Mouse (Mus musculus) gastrocnemius, adult 8-10 months (tissue): Measurements from ENCODE around the gene Aoah. TPM values are rescaled to one million over a fixed set of nuclear protein-coding genes. Genes with fewer than 3 reads are reported as not detected.

Experiments used
- DNase-seq, 2 experiments: peaks; one replicate each; pipeline ENCODE4 v3.0.0; 2022; ENCODE audit warnings: low spot score in 2 of 2
- total RNA-seq, 4 experiments: library from RNA; stranded (reverse); gene quantifications; 2 replicates each; pipeline ENCODE4 v1.2.4; 2022

Aoah gene
- total RNA-seq, 4 experiments from 2014 or later: 0.16 to 0.25 (median 0.17) TPM; not detected in 1

DNA sequence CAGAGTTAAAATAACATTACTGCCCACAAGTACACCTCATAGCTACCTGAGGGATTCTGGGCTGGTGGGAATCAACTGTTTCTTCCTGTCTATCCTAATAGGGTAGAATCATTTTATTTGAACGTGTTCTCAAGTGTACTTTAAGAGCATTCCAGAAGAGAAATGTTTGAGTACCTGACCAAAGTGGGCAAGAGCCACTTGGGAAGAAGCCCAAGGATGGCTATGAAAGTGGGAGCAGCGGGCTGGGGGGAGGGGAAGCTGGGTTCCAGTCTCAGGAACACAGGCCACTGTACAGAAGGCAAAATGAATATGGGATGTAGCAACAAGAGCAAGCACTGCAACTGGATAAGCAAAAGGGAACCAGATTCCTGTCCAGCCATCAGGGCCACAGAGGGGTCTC is 111.3 kb downstream of the Aoah start:
- no peak for DNase-seq

DNA sequence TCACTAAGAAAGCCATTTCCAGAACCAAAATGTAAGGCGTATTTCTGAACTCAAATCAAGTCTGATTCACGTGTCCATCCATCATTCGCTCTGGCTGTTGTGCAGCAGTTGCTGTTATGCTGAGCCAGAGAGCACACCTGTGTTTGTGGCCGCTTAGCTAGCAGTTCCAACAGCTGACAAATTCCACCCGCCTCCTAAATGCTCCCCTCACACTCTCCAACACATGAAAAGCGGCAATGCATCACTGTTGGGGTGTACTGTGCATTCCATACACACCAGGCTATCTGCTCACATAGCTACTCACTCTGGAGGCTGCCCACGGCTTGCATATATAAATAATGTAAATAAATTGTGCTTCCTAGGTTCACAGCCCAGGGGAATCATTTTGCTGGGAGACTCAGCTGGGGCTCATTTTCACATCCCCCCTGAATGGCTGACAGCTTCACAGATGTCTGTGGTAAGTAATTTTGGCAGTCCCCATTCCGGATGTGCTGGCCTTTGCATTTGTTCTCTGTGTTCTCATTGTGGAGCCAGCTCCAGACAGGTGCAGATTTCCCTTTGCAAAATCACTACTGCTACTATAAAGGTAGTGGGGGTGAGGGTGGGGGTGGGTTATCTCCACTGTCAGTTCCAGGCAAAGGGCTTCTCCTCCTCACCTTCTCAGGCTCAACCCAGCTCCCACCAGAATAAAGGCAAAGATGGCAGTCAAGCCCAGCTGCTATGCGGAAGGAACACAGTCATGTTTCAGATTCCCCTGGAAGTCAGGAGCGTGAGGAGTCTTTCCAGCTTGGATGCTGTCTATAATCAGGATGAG is 123.0 kb downstream of the Aoah start:
- no peak for DNase-seq

DNA sequence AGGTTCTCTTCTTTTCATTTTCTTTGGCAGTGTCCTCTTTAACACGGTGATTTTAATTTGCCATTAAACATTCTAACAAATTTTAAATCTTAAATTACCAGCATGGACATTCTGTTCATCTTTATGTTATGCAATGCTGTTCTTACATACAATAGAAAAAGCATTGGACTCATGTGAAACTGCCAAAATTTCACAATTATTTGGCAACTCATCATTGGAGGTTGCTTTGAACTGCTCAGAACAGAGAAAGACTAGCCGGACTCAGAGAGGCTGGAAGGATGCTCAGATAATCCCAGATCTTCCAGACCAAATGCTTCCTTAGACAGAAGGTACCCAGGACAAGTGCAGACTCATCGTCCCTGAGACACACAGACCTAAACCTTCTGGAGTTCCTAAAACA is 126.5 kb downstream of the Aoah start:
- no peak for DNase-seq

DNA sequence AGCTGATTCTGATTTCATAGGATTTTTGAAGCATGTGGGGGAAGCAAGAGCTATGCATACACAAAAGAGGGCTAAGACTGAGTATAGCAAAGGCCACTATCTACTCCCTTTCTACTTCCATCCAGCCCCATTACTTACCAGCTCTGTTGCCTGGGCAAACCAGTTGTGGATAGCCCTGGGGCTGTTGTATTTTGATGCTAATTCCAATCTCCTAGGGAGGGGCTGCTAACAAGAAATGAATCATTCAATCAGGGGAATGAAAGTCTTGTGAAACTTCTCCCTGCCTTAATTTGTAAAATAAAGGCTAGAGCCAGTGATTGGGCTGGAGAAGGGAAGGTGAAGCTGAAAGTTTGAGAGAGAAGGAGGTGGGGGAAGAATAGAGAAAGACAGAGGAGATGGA is 142.1 kb downstream of the Aoah start:
- no peak for DNase-seq

DNA sequence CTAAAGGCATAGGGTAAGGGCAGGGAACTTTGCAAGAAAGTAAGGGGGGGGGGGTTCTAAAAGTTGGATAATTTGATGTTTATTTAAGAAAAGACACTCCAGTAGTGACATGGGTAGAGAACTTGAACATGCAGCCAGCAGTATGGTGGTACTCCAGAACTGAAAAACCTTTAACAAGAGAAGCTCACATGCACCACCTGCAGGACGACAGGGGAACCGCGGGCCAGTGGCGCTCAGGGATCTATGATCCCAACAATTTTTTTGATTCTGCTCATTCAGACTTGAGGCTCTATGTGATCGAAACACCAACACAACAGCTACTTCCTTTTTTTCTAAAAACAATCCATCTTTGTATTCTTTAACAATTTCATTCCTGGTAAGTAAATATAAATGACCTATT is 143.5 kb downstream of the Aoah start:
- DNase-seq: peak in 1 of 2 experiments; percentile 9

DNA sequence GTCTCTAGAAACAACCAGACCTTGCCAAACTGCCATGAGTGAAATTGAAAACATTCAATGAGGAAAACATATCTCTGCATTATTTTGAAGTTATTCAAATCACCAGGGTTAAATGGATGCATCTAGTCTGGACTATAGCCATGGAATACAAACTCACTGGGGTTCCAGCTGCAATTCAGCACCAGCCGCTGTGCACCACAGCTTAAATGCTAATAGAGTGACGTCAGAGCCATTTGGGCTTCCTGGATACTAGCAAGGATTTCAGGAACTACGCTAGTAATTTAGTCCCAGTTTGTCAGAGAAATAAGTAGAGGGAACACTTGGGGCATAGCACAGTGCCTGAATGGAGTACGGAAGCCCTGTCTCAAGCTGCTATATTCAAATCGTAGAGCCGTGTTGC is 145.2 kb downstream of the Aoah start:
- DNase-seq: no peak

DNA sequence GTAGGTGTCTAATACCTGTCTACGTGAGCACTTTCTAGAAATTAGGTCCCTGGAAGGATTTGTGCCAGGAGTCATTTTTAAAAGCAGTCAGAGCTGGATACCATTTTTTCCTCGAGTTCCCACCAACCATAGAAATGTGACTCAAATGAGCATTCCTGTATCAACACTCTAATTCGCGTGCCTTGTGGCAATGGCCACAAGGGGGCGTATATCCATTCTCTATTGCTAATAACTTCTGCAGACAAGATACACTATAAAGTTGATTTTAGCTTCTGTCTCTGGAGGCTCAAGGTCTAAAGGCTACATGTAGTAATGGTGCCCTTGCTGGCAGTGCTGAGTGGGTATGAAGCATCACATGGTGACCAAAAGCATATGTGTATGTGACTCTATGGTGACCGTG is 146.5 kb downstream of the Aoah start:
- DNase-seq: no peak

DNA sequence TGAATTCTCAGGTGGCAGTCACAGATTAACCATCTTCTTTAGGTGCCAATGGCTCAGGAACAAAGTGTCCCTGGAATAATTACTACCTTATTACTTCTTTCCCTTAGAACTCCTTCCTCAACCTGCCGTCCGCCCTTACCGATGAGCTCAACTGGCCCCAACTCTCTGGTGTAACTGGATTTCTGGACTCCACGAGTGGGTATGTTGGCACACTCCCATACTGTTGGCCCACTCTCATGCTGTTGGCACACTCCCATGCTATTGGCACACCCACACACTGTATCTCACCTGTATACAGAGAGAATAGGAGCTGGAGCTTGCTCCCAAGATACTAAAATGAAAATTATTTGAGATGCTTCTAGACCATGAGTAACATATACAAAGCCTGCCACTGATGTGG is 147.8 kb downstream of the Aoah start:
- no peak for DNase-seq

DNA sequence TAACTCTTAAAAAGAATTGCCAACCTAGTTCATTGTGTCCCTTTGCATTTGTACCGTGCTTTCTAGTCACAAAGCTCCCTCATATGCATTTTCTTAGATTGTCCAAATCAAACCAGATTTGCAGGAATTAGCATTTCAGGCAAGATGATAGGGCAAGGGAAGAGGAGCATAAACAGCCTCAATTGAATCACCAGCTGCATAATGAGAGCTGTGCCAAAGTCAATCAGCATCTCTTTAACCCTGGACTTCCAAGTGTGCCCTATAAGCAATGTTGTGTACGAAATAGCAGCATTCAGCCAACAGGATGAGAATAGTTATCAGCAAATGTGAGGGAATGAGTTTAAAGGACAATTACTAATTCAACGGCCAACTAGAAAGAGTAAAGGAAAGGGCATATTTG is 169.2 kb downstream of the Aoah start:
- no peak for DNase-seq

DNA sequence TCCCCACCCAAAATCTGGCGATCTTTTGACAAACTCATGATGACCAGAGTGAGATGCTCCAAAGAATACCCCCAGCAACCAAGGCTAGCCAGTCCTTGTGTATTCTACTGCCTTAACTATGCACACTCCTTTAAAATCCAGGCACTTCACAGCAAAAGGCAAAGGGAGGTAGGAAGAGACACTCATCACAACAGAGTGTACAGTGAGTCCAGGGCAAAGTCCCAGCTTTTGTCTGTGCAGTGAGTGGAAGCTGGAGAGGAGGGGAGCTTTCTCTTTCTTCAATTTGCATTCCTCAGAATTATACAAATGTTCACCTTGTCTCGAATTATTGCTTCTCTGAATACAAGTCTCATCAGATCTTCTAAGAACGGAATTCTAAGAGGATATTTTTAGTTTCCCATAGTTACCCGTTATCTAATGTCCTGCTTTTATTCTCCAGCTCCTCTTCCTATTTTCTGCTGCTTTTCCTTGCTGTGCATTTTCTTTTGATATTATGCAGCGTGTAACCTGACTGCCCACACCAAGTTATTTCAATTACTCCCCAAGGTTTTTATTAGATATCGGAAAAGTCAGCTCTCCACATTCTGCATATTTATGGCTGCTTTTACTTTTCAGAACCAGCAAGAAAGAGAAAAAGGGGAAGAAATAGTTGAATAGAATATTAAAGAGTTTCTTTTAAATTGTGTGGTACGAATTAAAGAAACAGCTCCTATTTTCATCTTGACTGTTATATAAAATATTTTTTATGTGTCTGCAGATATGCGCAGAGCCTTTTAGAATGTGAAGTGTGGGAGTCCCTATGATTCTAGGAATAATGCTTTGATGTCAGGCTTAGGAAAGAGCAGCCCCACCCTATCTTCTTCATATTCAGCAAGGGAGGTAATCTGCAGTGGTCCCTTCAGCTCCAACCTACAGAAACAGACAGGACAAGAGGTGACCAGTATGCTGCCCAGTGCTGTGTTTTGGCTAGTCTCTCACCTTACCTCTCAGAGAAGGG is 187.6 kb downstream of the Aoah start:
- DNase-seq: no peak

DNA sequence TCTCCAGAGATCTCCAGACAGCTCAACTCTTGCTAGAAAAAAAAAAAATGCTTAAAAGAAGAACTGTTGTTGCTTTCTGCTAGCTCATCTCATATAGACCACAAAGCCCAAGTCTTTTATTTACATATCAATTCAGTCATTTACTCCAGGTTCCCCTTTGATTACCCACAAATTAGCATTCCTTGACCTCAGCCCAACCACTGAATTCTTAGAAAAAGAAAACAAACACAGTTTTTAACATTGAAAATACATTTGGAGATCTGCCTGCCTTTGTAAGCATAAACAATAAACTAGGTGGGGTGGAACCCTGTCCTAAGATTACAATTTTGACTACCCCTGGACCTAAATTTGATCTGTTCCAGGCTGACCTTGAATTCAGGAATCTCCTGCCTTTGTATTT is 191.6 kb downstream of the Aoah start:
- DNase-seq: no peak

DNA sequence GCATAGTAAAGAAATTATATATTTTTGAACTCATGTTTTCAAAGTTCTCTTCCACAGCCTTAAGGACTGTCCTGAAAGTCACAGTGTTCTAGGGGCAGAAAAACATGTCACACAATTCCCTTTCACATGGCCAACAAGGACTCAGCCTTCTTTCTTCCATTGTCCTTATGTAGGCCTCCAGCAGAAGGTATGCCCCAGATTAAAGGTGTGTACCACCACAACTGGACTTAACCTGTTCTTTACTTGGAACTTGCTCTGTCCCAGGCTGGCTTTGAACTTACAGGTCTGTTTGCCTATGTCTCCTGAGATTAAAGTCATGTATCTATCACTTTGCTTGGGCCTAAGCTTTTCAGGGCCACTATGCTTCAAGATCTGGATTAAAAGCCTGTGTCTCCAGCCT is 192.0 kb downstream of the Aoah start:
- no peak for DNase-seq

DNA sequence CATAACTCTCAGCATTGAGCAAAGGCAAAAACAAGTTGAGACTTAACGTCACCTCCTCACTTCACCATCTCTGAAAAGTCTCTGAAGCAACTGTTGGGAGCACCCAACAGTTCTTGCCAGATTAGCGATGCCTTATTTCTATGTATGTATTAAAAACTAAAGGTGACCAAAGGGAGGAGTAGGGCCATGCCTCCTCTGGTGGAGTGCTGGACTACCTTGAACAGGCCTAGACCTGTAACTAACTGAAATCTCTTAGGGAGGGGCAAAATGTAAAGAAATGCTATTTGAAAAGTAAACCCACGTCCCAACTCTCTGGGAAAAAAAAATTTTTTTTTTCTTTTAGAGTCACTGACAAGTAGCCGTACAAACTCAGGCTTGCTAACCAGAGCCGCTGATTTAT is 211.3 kb downstream of the Aoah start:
- DNase-seq: no peak

DNA sequence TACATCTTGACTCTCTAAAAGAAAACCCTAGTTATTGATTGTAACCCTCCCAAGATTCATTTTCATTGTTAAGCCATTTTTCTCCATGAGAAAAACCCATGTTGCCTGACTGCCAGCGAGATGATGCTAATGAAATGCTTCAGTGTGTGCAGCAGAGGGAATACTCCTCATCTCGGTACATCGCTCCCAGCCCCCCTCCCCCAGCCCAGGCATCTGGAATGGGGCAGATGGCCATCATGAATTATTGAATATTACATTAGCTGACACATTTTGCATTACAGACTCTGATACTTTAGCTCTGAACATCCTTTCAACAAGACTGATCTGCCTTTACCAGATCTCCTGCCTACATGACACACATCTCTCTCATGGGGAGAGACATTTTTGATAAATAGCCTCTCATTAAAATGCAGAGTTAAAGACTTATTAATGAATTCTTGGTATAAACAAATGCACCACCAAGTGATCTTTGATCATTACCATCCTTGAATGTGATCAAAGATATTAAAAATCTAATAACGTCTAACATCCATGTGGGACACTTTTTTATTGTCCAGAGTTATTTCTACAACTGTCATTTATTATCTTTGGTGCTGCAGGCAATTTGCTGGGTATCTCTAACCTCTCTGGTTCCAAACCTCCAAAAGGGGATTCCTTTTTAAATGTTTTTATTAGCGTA is 211.9 kb downstream of the Aoah start:
- no peak for DNase-seq

DNA sequence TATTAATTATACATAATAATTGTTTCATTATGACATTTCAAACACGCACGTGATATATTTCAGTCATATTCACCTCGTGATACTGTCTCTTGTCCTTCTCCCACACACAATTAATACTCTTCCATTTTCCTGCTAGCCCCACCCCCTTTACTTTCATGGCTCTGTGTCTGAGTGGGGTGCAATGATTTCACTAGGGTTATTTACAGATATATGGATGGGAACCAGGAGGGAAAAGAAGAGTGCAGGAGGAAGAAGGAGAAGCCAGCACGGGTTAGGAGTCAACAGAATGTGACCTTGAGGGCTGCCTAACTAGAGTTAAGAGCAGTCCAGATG is 212.4 kb downstream of the Aoah start:
- DNase-seq: no peak

DNA sequence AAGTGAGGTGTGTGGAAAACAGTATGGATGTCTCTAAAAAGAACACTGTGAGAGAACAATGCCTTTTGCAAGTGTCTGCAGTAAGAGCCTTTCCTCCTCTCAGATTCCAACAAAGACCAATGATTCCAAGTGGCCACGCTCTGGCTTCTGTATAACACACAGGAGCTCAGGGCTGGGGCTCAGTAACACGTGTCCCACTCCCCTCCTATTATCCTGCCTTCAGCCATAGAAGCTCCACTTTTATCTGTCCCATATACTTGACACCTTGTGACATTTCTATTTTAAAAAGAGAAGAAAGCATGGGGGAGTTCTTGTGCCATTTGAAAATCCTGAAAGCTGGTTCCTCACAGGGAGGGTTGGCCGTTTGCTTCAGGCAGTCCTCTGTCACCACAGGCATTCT is 219.7 kb downstream of the Aoah start:
- DNase-seq: no peak

DNA sequence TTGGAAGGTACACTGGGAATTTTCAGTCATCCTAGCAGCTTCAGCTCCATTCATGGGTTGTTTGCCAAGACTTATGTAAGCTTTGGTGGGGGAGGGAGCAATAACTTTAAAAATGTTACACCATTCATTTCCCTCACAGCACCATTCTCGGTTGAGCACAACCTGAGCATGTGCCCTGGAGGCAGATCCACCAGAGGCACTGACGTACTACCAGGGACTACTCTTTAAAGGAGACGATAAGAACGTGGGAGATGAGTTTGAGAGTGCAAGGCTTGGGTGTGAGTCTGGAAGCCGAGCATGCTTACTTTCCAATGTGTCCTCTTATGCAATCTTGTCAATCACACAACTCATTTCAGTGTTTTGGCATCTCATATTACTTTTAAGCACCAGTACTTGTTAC is 230.9 kb downstream of the Aoah start:
- no peak for DNase-seq

DNA sequence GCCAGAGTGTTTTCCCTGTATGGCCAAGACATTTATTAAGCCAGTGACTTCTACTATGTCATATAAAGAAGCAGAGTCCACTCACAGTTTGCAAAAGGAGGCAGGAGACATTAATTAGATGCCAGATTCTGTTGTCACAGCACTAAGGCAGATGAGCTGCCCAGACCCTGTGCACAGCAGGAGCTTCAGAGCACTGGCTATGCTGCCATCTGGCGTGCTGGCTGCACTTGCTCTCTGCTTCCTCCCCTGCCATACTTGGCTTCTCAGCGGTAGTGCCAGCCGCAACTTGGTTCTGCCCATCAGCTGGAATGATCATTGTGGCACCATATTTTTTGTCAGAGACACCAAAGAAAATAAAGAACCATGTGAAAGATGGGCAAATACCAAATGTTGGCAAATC is 239.3 kb downstream of the Aoah start:
- DNase-seq: no peak

DNA sequence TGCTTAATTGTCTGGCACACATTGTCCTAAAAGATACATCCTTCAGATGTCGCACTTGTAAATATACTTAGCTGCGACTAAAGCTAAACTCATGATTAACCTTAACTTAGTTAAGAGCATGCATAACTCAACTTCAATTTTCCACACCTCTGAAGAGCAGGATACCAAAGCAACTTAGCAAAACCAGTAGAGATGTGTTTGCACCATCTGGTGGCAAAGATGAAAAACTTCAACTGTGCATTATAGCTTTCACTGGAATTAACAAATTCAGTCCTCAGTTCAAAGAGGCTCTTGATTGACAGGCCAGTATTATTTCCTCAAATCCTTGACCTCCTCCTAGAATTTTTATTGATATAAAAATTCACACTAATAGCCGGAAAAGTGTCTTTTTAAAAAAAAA is 241.1 kb downstream of the Aoah start:
- DNase-seq: no peak

DNA sequence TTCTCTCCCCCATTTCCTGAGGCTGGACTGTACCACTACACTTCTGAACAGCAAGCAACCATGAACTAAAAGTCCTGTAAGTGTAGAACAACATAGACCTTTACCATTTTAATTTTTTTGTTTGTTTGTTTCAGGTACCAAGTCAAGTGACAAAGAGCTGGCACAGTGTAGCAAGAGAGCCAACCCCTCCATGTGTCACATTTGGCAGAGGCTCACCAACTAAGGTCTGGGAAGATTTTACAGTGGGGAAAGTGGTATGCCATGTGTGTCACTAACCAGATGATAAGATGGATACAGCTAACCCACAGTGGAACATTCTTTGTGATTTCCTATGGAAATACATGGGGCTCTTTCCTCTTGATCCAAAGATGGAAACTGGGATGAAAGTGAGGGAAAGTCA is 242.1 kb downstream of the Aoah start:
- DNase-seq: no peak

DNA sequence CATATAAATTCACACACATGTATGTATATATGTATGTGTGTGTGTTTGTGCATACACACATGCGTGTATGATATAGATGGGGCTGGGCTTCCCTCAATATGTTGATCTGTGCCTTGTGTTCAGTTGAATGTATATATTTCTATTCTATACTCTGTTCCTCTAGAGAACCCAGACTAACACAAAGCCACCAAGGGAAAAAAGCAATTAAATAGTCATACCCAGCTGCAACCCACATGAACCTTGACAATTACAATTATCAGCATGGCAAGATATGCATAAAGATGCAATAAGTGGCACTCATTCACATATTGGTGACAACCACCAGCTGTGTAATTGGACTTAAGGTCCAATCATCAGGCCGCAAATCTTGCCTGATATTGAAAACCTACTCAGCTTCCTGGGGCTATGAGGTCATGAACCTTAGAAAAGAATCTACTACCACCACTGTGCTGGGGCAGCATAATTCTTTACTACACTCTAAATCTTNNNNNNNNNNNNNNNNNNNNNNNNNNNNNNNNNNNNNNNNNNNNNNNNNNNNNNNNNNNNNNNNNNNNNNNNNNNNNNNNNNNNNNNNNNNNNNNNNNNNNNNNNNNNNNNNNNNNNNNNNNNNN is 246.8 kb downstream of the Aoah start:
- DNase-seq: no peak

DNA sequence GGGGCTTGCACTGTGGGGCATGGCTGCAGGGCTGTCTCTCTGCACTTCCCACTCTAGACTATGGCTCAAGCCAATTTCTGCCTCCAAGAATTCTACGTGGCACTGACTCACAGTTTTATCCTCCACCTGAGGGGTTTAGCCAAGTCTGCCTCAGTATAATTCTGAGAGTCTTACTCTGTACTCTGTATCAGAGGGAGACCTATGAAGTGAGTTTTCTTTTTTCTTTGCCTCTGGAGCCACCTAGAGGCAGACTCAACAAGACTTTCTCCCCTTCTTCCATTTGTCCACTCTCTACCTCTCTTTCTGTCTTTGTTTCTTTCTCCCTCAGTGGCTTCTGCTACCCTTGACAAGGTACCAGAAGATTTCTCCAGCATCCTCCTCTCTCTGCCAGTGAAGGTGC is 256.2 kb downstream of the Aoah start:
- DNase-seq: no peak
